ENCODE assay signal across 8 mouse cellular contexts in genomic region chr6:72098691-72099090, GRCm38 (mm10). TPM values are rescaled to one million over a fixed set of nuclear protein-coding genes. Genes with fewer than 3 reads are reported as not detected.
DNase-seq lines count a peak whose midpoint lies in the region; ATAC-seq and TF ChIP-seq lines count a peak whose summit lies in the region.

No protein-coding gene starts in this region.

- TF ChIP-seq RAD21 in MEL (IDR thresholded peaks at IDR 0.05; ENCODE audit: low read depth, low read length) = no peak

- H3K4me2 ChIP-seq in kidney, embryonic 14.5 days (replicated peaks; ENCODE audit: low read depth, low read length) = peak overlapping the region; percentile 85
- H3K4me2 ChIP-seq in intestine, embryonic 16.5 days (ENCODE audit: low read depth, low read length) = peak overlapping the region; percentile 99
- peak overlapping the region; percentile 95 for H3K4me2 ChIP-seq in neural tube, embryonic 12.5 days (replicated peaks)

- TF ChIP-seq CTCF in MEL (IDR thresholded peaks at IDR 0.05 in 2 of 3, conservative IDR thresholded peaks at IDR 0.05 in 1 of 3; ENCODE audit: control insufficient read depth in 1 of 3, insufficient read depth in 1 of 3, low read depth in 2 of 3, low read length in 3 of 3, poor library complexity in 1 of 3, severe bottlenecking in 1 of 3) = peak in 1 of 3 experiments; percentile 20; a peak in 2 of 6 replicates

- no peaks in the 10 kb centered on the region for H3K27me3 ChIP-seq in kidney, embryonic 14.5 days (ENCODE audit: control insufficient read depth, insufficient read depth, low read length)
- no peaks in the 10 kb centered on the region for H3K27me3 ChIP-seq in MEL (ENCODE audit: control insufficient read depth in 1 of 2, insufficient read depth in 2 of 2, low read length in 2 of 2)
- H3K27me3 ChIP-seq in intestine, embryonic 16.5 days (replicated peaks; ENCODE audit: control insufficient read depth, insufficient read depth, low read length) = no peaks in the 10 kb centered on the region
- H3K27me3 ChIP-seq in neural tube, embryonic 12.5 days (replicated peaks) = no peaks in the 10 kb centered on the region

- no peak for TF ChIP-seq EP300 in MEL (IDR thresholded peaks at IDR 0.05; ENCODE audit: low read depth in 1 of 2, low read length in 2 of 2)

- no peak for TF ChIP-seq POLR2A in MEL (IDR thresholded peaks at IDR 0.05; ENCODE audit: control insufficient read depth in 1 of 2, insufficient read depth in 1 of 2, low read depth in 1 of 2, low read length in 2 of 2, poor library complexity in 1 of 2)

- no peak for DNase-seq in kidney, adult 11 months
- peak; percentile 65 for DNase-seq in MEL (ENCODE audit: low read depth, low spot score)
- DNase-seq in embryo, embryonic 10.5 days (ENCODE audit: low spot score) = peak; percentile 58
- no peak for DNase-seq in ovary, postnatal 14 days (ENCODE audit: low spot score)
- DNase-seq in gastrocnemius, postnatal 4 days (ENCODE audit: low spot score in 2 of 2) = no peak

- WGBS in kidney, embryonic 14.5 days = 24% methylated on average over 2 of the region's 2 CpGs
- 31% methylated on average over 2 of the region's 2 CpGs for WGBS in intestine, embryonic 16.5 days
- 34% methylated on average over 2 of the region's 2 CpGs for WGBS in neural tube, embryonic 12.5 days

- peak overlapping the region; percentile 81; the same call in 1 of the 2 replicates for H3K9ac ChIP-seq in kidney, embryonic 14.5 days (ENCODE audit: low read depth, low read length)
- peak overlapping the region; percentile 76 for H3K9ac ChIP-seq in MEL (ENCODE audit: control insufficient read depth, low read depth, low read length, poor library complexity, severe bottlenecking)
- no peak overlapping the region; the same call in 1 of the 2 replicates for H3K9ac ChIP-seq in intestine, embryonic 16.5 days (ENCODE audit: low read depth, low read length)
- peak overlapping the region; percentile 86; the same call in 1 of the 2 replicates for H3K9ac ChIP-seq in neural tube, embryonic 12.5 days

- no peaks in the 10 kb centered on the region for H3K9me3 ChIP-seq in kidney, embryonic 14.5 days (ENCODE audit: control insufficient read depth, low read length)
- no peaks in the 10 kb centered on the region for H3K9me3 ChIP-seq in MEL (replicated peaks; ENCODE audit: insufficient read depth, low read length)
- H3K9me3 ChIP-seq in intestine, embryonic 16.5 days (ENCODE audit: control insufficient read depth, low read length) = no peaks in the 10 kb centered on the region
- no peaks in the 10 kb centered on the region for H3K9me3 ChIP-seq in neural tube, embryonic 12.5 days

- H3K36me3 ChIP-seq in kidney, embryonic 14.5 days (ENCODE audit: control insufficient read depth, insufficient read depth, low read length) = no peaks in the 10 kb centered on the region
- peaks cover 0 to 53% of the 10 kb centered on the region in 2 experiments; a peak in 3 of 4 replicates for H3K36me3 ChIP-seq in MEL (ENCODE audit: control insufficient read depth in 1 of 2, insufficient read depth in 2 of 2, low read length in 2 of 2)
- no peaks in the 10 kb centered on the region for H3K36me3 ChIP-seq in intestine, embryonic 16.5 days (ENCODE audit: control insufficient read depth, insufficient read depth, low read length)
- H3K36me3 ChIP-seq in neural tube, embryonic 12.5 days = no peaks in the 10 kb centered on the region

- peaks cover 33% of the 10 kb centered on the region for H3K4me1 ChIP-seq in kidney, embryonic 14.5 days (ENCODE audit: control insufficient read depth, insufficient read depth, low read length)
- H3K4me1 ChIP-seq in MEL (ENCODE audit: control insufficient read depth in 1 of 2, insufficient read depth in 2 of 2, low read length in 2 of 2) = peaks cover 36 to 53% of the 10 kb centered on the region in 2 experiments
- peaks cover 15% of the 10 kb centered on the region for H3K4me1 ChIP-seq in intestine, embryonic 16.5 days (ENCODE audit: control insufficient read depth, insufficient read depth, low read length)
- H3K4me1 ChIP-seq in neural tube, embryonic 12.5 days = peaks cover 21% of the 10 kb centered on the region

- H3K4me3 ChIP-seq in kidney, embryonic 14.5 days (ENCODE audit: low read length) = peak overlapping the region; percentile 64
- H3K4me3 ChIP-seq in MEL (ENCODE audit: control insufficient read depth in 1 of 2, insufficient read depth in 1 of 2, low read depth in 2 of 2, low read length in 2 of 2) = peak overlapping the region; percentile 81 to 84
- H3K4me3 ChIP-seq in intestine, embryonic 16.5 days (ENCODE audit: low read length) = peak overlapping the region; percentile 15; the same call in 1 of the 2 replicates
- peak overlapping the region; percentile 80 for H3K4me3 ChIP-seq in neural tube, embryonic 12.5 days

- no peak for ATAC-seq in kidney, embryonic 14.5 days (ENCODE audit: low FRiP score, low TSS enrichment)
- ATAC-seq in intestine, embryonic 16.5 days = no peak
- ATAC-seq in neural tube, embryonic 12.5 days (ENCODE audit: low FRiP score, low read depth) = no peak

- peaks cover 50% of the 10 kb centered on the region for H3K79me2 ChIP-seq in MEL (ENCODE audit: control insufficient read depth, insufficient read depth, low read length, poor library complexity)

- H3K27ac ChIP-seq in kidney, embryonic 14.5 days (ENCODE audit: low read depth, low read length) = no peak overlapping the region
- H3K27ac ChIP-seq in MEL (ENCODE audit: control insufficient read depth, low read depth, low read length) = peak overlapping the region; percentile 58
- no peak overlapping the region for H3K27ac ChIP-seq in intestine, embryonic 16.5 days (ENCODE audit: low read length)
- no peak overlapping the region for H3K27ac ChIP-seq in neural tube, embryonic 12.5 days

TF ChIP-seq in MEL, 35 proteins besides CTCF, POLR2A, EP300 and RAD21:
- TF ChIP-seq TBP (IDR thresholded peaks at IDR 0.05; ENCODE audit: low read depth, low read length) = 0 out of 2 replicates have a peak, but pooled peaks have one; percentile 27
- TF ChIP-seq SIN3A (IDR thresholded peaks at IDR 0.05; ENCODE audit: low read length) = peak; percentile 12; the same call in 1 of the 2 replicates
- TF ChIP-seq BHLHE40 (IDR thresholded peaks at IDR 0.05; ENCODE audit: borderline replicate concordance, low read depth, low read length) = no peak
- no peak for TF ChIP-seq USF2 (IDR thresholded peaks at IDR 0.05; ENCODE audit: borderline replicate concordance in 1 of 2, insufficient read depth in 1 of 2, low read depth in 1 of 2, low read length in 2 of 2)
- no peak for TF ChIP-seq MAFK (IDR thresholded peaks at IDR 0.05; ENCODE audit: borderline replicate concordance, low read depth, low read length)
- no peak for TF ChIP-seq KAT2A (conservative IDR thresholded peaks at IDR 0.05; ENCODE audit: low read depth, low read length)
- 0 out of 2 replicates have a peak, but pooled peaks have one; percentile 34 for TF ChIP-seq ZMIZ1 (IDR thresholded peaks at IDR 0.05; ENCODE audit: low read depth, low read length)
- TF ChIP-seq SMC3 (IDR thresholded peaks at IDR 0.05; ENCODE audit: low read depth, low read length) = peak; percentile 24
- TF ChIP-seq TCF12 (IDR thresholded peaks at IDR 0.05; ENCODE audit: low read depth, low read length) = no peak

RNA-seq across cellular contexts. Expression of gene St3gal5, which starts 1.3 kb away (rescaled TPM):
- polyA plus RNA-seq in kidney, embryonic 14.5 days (2014; fragmentation: Nextera tagmentation; extraction: Ambion mirVana) = 26.4 and 31.4 TPM in 2 replicates
- 20.1 and 24.4 TPM in 2 replicates for total RNA-seq in MEL (2012; rRNA removed)
- 10 to 100 TPM in 1 of 2 experiments, not detected in 1; 51.8 TPM for polyA plus RNA-seq in MEL (2012; ENCODE audit: insufficient read depth in 1 of 2, insufficient read length in 2 of 2, low read depth in 1 of 2, low replicate concordance in 2 of 2, missing spikeins in 1 of 2)
- polyA plus RNA-seq in intestine, embryonic 16.5 days (2015; fragmentation: Nextera tagmentation; extraction: Ambion mirVana) = 22.8 TPM in 2 replicates
- polyA plus RNA-seq in neural tube, embryonic 12.5 days (2016; fragmentation: Nextera tagmentation; extraction: Ambion mirVana) = 49.3 and 49.4 TPM in 2 replicates
- 100 to 1,000 TPM in 1 of 2 experiments, 10 to 100 TPM in 1; 69.1 to 105 TPM for total RNA-seq in gastrocnemius, postnatal 4 days (2021)

Comparison
In these comparisons a context has a peak if more than half of its experiments do, and no peak if none do; other contexts are left out.
1. H3K4me3 ChIP-seq: peak in every context shown above with its lines; median percentile 82 in MEL; 80 in neural tube, embryonic 12.5 days; 64 in kidney, embryonic 14.5 days; 15 in intestine, embryonic 16.5 days.
2. DNase-seq: peak in MEL (single experiment) and embryo, embryonic 10.5 days (single experiment); none in kidney, adult 11 months (single experiment), ovary, postnatal 14 days (single experiment) and gastrocnemius, postnatal 4 days (0 of 2).
3. Peak in every context shown above with its lines, with median percentiles within 50 percentile points of each other: H3K4me2 ChIP-seq.